Mouse (Mus musculus) hindbrain, embryonic 16.5 days (tissue): ENCODE measurements around the gene Hoxc5. TPM values are rescaled to one million over a fixed set of nuclear protein-coding genes. Genes with fewer than 3 reads are reported as not detected.

Experiments used
- ATAC-seq: fragments of 200-750 bp; cut with Nextera tagmentation; 2 replicates; pipeline ENCODE4 v1.8.0; 2017; ENCODE audit warnings: moderate TSS enrichment, moderate library complexity
- H3K27ac ChIP-seq: fragments of 300-500 bp; sonication (generic); 2 replicates; pipeline ENCODE4 v1.5.1; 2014; ENCODE audit warnings: low read depth, mild to moderate bottlenecking, control low read depth, low read length, moderate library complexity
- H3K27me3 ChIP-seq: fragments of 300-500 bp; sonication (generic); replicated peaks from 2 replicates; pipeline ENCODE4 v1.6.1; 2014; ENCODE audit warnings: low read length; ENCODE audit not compliant: control insufficient read depth, insufficient read depth
- H3K36me3 ChIP-seq: fragments of 300-500 bp; sonication (generic); 2 replicates; pipeline ENCODE4 v1.6.1; 2014; ENCODE audit warnings: mild to moderate bottlenecking, low read length, moderate library complexity, mixed read lengths; ENCODE audit not compliant: control insufficient read depth, insufficient read depth
- H3K4me1 ChIP-seq: fragments of 300-500 bp; sonication (generic); 2 replicates; pipeline ENCODE4 v1.6.1; 2014; ENCODE audit warnings: low read depth, low read length; ENCODE audit not compliant: control insufficient read depth, insufficient read depth
- H3K4me2 ChIP-seq: fragments of 300-500 bp; sonication (generic); 2 replicates; pipeline ENCODE4 v1.6.1; 2014; ENCODE audit warnings: mild to moderate bottlenecking, low read length, control low read depth, moderate library complexity
- H3K4me3 ChIP-seq: fragments of 300-500 bp; sonication (generic); 2 replicates; pipeline ENCODE4 v1.5.1; 2014; ENCODE audit warnings: mild to moderate bottlenecking, low read length, control low read depth, moderate library complexity
- H3K9ac ChIP-seq: fragments of 300-500 bp; sonication (generic); 2 replicates; pipeline ENCODE4 v1.6.1; 2014; ENCODE audit warnings: low read depth, mild to moderate bottlenecking, control low read depth, low read length, moderate library complexity
- H3K9me3 ChIP-seq: fragments of 300-500 bp; sonication (generic); 2 replicates; pipeline ENCODE4 v1.6.1; 2014; ENCODE audit warnings: mild to moderate bottlenecking, low read length, moderate library complexity; ENCODE audit not compliant: control insufficient read depth
- WGBS: fragments of 180-500 bp; shearing (Covaris S2); extraction: QIAGEN DNeasy Blood & Tissue Kit; methylation state at CpG from one replicate; pipeline ENCODE4 v1.1.7; 2014; 5-methylcytosine and 5-hydroxymethylcytosine counted together
- polyA plus RNA-seq: library from polyadenylated mRNA; unstranded; fragments of >200 nt; fragmentation: Nextera tagmentation; extraction: Ambion mirVana; gene quantifications from 2 replicates; pipeline ENCODE4 v1.2.1, GENCODE M21; 2015

Gene Hoxc5
- polyA plus RNA-seq, 1 experiment from 2014 or later, result 19.1 TPM

DNA sequence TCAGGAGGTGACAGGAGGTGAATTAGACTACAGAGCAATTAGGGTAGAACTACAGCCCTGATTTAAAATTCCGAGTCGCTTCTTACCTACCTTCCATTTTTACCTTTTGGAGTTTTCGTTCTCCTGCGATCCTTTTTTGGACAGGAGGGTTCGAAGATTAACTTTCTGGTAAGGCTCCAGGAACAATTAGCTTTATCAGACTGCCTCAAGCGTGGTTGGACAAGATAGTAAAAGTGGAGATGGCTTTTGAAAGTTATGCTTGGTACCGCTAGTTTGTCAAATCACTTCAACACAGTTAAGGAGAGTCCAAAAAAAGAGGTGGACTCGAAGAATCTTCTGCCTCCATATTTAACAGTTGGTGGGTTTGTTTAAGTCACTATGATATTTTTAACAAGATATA lies 54.3 kb downstream of the Hoxc5 start:
- ATAC-seq, result no peak
- H3K4me2 ChIP-seq, result peak overlapping the region; percentile 38
- no peaks in the 10 kb centered on the region for H3K4me1 ChIP-seq
- no peak overlapping the region for H3K4me3 ChIP-seq
- WGBS, result 8% methylated on average over 8 of the region's 8 CpGs
- no peak overlapping the region for H3K9ac ChIP-seq
- peaks cover 62% of the 10 kb centered on the region for H3K27me3 ChIP-seq
- no peak overlapping the region for H3K27ac ChIP-seq
- no peaks in the 10 kb centered on the region for H3K36me3 ChIP-seq
- H3K9me3 ChIP-seq, result no peaks in the 10 kb centered on the region

DNA sequence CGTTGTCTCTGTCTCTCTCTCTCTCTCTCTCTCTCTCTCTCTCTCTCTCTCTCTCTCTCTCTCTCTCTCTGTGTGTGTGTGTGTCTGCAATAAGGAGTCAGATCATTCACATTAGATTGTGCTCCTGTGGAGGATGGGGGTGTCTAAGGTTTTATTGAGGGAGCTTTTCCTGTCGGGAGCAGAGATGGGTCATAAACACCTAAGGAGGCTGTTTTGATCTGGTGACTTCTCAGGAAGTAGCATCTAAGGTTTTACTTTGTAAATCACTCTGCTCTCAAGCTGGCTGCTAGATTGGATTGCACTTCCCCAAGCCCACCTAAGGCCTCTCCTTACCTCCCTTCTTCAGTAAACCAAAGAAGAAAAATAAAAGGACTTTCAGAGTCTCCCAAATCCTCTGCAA lies 56.9 kb downstream of the Hoxc5 start:
- 7% methylated on average over 2 of the region's 2 CpGs for WGBS
- H3K36me3 ChIP-seq, result no peaks in the 10 kb centered on the region
- no peaks in the 10 kb centered on the region for H3K4me1 ChIP-seq
- H3K27ac ChIP-seq, result no peak overlapping the region
- no peak for ATAC-seq
- H3K4me3 ChIP-seq, result no peak overlapping the region
- no peak overlapping the region for H3K4me2 ChIP-seq
- no peaks in the 10 kb centered on the region for H3K9me3 ChIP-seq
- peaks cover 58% of the 10 kb centered on the region for H3K27me3 ChIP-seq
- no peak overlapping the region for H3K9ac ChIP-seq

- Histone ChIP-seq H3K4me2 (peak overlapping the region; percentile 50), H3K9ac (peak overlapping the region; percentile 51), H3K27me3 (peaks cover 49% of the 10 kb centered on the region), H3K36me3 (no peaks in the 10 kb centered on the region), H3K4me1 (no peaks in the 10 kb centered on the region), H3K4me3 (peak overlapping the region; percentile 7), H3K27ac (peak overlapping the region; percentile 72), H3K9me3 (no peaks in the 10 kb centered on the region)
- ATAC-seq, result no peak
- WGBS, result 4% methylated on average over 43 of the region's 43 CpGs
These were observed 60.3 kb downstream of the Hoxc5 start for GRCm38 (mm10) chr15:103027266-103028235.

- no peak for ATAC-seq
- 14% methylated on average over 9 of the region's 9 CpGs for WGBS
- Histone ChIP-seq H3K36me3 (no peaks in the 10 kb centered on the region), H3K4me1 (no peaks in the 10 kb centered on the region), H3K9ac (no peak overlapping the region), H3K4me2 (no peak overlapping the region), H3K4me3 (no peak overlapping the region), H3K27ac (no peak overlapping the region), H3K27me3 (peaks cover 45% of the 10 kb centered on the region), H3K9me3 (no peaks in the 10 kb centered on the region)
These were observed 61.8 kb downstream of the Hoxc5 start for GRCm38 (mm10) chr15:103028916-103029512.

DNA sequence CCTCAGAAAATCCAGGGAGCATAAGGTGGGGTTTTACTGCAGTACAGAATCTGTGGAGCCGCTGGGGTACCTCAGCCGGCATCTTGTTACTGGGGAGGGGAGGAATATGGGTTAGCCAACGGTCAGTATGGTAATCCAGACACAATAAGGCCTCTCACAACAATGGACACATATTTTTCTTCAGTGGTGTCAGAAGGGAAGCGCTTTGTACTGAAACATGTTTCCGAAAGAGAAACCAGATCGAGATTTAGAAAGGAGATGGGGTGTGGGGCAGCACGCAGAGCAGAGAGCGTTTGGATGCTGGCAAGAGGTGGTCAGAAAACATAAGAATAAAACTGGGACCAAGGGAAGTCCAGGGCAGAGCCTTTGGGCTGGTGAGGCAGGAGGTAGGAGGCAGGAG lies 62.9 kb downstream of the Hoxc5 start:
- H3K4me3 ChIP-seq, result peak overlapping the region; percentile 11; the same call in 1 of the 2 replicates
- H3K9me3 ChIP-seq, result no peaks in the 10 kb centered on the region
- H3K27me3 ChIP-seq, result peaks cover 43% of the 10 kb centered on the region
- H3K27ac ChIP-seq, result peak overlapping the region; percentile 64; the same call in 1 of the 2 replicates
- H3K4me2 ChIP-seq, result peak overlapping the region; percentile 40
- WGBS, result 7% methylated on average over 8 of the region's 8 CpGs
- H3K9ac ChIP-seq, result peak overlapping the region; percentile 35; the same call in 1 of the 2 replicates
- no peaks in the 10 kb centered on the region for H3K4me1 ChIP-seq
- H3K36me3 ChIP-seq, result no peaks in the 10 kb centered on the region
- ATAC-seq, result no peak

DNA sequence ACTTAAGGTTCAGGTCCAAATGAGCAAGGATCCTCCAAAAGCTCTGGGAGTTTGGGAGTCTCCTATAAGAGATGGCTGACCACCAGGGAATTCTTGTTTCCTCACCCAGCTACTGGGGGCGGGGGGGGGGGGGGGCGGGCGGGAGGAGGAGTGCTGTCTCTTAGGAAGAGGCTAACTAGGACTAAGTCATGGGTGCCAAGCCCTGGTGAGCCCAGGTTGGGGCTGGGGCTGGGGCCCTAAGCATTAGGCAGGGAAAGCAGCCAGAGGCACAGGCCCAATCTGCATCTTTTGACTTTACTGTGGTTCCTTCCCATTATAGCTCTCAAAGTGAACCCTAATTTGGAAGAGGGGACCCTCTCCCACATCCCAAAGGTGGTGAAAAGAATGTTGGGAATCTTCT lies 64.9 kb downstream of the Hoxc5 start:
- Histone ChIP-seq H3K9ac (no peak overlapping the region), H3K4me2 (peak overlapping the region; percentile 1), H3K4me1 (no peaks in the 10 kb centered on the region), H3K36me3 (no peaks in the 10 kb centered on the region), H3K27ac (peak overlapping the region; percentile 72), H3K9me3 (no peaks in the 10 kb centered on the region), H3K27me3 (peaks cover 38% of the 10 kb centered on the region), H3K4me3 (no peak overlapping the region)
- 0% methylated on average over 1 of the region's 3 CpGs for WGBS
- no peak for ATAC-seq

- Histone ChIP-seq H3K27ac (peak overlapping the region; percentile 40; the same call in 1 of the 2 replicates), H3K9me3 (no peaks in the 10 kb centered on the region), H3K27me3 (peaks cover 39% of the 10 kb centered on the region), H3K4me1 (no peaks in the 10 kb centered on the region), H3K36me3 (no peaks in the 10 kb centered on the region), H3K9ac (peak overlapping the region; percentile 14; the same call in 1 of the 2 replicates), H3K4me3 (no peak overlapping the region), H3K4me2 (peak overlapping the region; percentile 1)
- WGBS, result 2% methylated on average over 26 of the region's 26 CpGs
- no peak for ATAC-seq
These were observed 65.7 kb downstream of the Hoxc5 start for GRCm38 (mm10) chr15:103032646-103033575.

DNA sequence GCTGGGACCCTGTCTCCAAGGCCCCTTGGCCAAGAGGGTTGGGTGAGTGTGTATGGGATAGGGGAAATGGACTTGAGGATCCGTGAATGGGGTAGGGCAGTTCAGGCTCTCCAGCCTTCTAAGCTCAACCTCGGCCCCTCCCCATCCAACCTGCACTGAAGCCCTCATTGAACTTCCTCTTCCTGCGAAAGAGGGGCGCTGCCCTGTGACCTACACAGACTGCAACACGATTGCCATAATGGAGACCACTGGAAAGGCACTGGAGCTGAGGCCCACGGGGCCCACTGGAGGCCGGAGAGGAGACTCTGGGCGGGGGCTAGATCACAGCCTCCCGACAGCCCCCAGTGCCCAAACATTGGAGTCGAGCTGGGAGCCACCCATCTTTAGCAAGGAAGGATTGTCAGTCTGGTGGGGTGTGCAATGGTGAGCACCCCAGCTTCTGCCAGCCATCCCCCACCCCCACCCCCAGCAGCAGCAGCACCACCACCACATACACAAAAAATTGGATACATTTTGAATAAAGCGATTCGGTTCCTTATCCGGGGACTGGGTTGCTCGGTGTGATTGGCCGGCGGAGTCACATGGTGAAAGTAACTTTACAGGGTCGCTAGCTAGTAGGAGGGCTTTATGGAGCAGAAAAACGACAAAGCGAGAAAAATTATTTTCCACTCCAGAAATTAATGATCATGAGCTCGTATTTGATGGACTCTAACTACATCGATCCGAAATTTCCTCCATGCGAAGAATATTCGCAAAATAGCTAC lies 67.0 kb downstream of the Hoxc5 start:
- Histone ChIP-seq H3K4me3 (peak overlapping the region; percentile 48), H3K4me1 (no peaks in the 10 kb centered on the region), H3K27ac (peak overlapping the region; percentile 88), H3K4me2 (peak overlapping the region; percentile 54), H3K27me3 (peaks cover 37% of the 10 kb centered on the region), H3K9me3 (no peaks in the 10 kb centered on the region), H3K36me3 (no peaks in the 10 kb centered on the region), H3K9ac (peak overlapping the region; percentile 61)
- peak; percentile 82 for ATAC-seq
- under 1% methylated on average over 24 of the region's 24 CpGs for WGBS
